Mouse (Mus musculus): ENCODE results near the gene Tnc. TPM values are rescaled to one million over a fixed set of nuclear protein-coding genes. Genes with fewer than 3 reads are reported as not detected.

Tnc gene
- polyA plus RNA-seq, 1 experiment from 2014 or later = 11.2 TPM

- Histone ChIP-seq H3K4me1 (replicated peaks; ENCODE audit: control insufficient read depth, insufficient read depth, low read length) (no peaks in the 10 kb centered on the region), H3K36me3 (ENCODE audit: control insufficient read depth, insufficient read depth) (no peaks in the 10 kb centered on the region), H3K4me3 (ENCODE audit: low read depth, low read length) (no peak overlapping the region), H3K27ac (ENCODE audit: low read depth, low read length) (no peak overlapping the region), H3K9ac (ENCODE audit: low read depth, low read length) (no peak overlapping the region), H3K9me3 (ENCODE audit: control insufficient read depth) (no peaks in the 10 kb centered on the region), H3K27me3 (replicated peaks; ENCODE audit: control insufficient read depth, insufficient read depth, low read length) (no peaks in the 10 kb centered on the region), H3K4me2 (replicated peaks; ENCODE audit: low read depth) (no peak overlapping the region; the same call in 1 of the 2 replicates)
- 32% methylated on average over 12 of the region's 12 CpGs for WGBS
- ATAC-seq = no peak
- peak; percentile 91 for TF ChIP-seq CTCF (IDR thresholded peaks at IDR 0.05; ENCODE audit: low read depth)
These were observed 98.6 kb downstream of the Tnc start for GRCm38 (mm10) chr4:63948066-63948687.

- no peak overlapping the region for H3K27ac ChIP-seq (ENCODE audit: low read depth, low read length)
- no peaks in the 10 kb centered on the region for H3K9me3 ChIP-seq (ENCODE audit: control insufficient read depth)
- no peak for TF ChIP-seq CTCF (IDR thresholded peaks at IDR 0.05; ENCODE audit: low read depth)
- no peak overlapping the region for H3K4me3 ChIP-seq (ENCODE audit: low read depth, low read length)
- no peaks in the 10 kb centered on the region for H3K4me1 ChIP-seq (replicated peaks; ENCODE audit: control insufficient read depth, insufficient read depth, low read length)
- WGBS = 61% methylated on average over 5 of the region's 5 CpGs
- no peaks in the 10 kb centered on the region for H3K36me3 ChIP-seq (ENCODE audit: control insufficient read depth, insufficient read depth)
- H3K4me2 ChIP-seq (replicated peaks; ENCODE audit: low read depth) = no peak overlapping the region
- H3K27me3 ChIP-seq (replicated peaks; ENCODE audit: control insufficient read depth, insufficient read depth, low read length) = no peaks in the 10 kb centered on the region
- ATAC-seq = no peak
- no peak overlapping the region for H3K9ac ChIP-seq (ENCODE audit: low read depth, low read length)
These were observed 103.0 kb downstream of the Tnc start for GRCm38 (mm10) chr4:63943813-63944212.

- Histone ChIP-seq H3K4me2 (replicated peaks; ENCODE audit: low read depth) (no peak overlapping the region), H3K36me3 (ENCODE audit: control insufficient read depth, insufficient read depth) (no peaks in the 10 kb centered on the region), H3K4me1 (replicated peaks; ENCODE audit: control insufficient read depth, insufficient read depth, low read length) (no peaks in the 10 kb centered on the region), H3K27me3 (replicated peaks; ENCODE audit: control insufficient read depth, insufficient read depth, low read length) (no peaks in the 10 kb centered on the region), H3K9ac (ENCODE audit: low read depth, low read length) (no peak overlapping the region), H3K27ac (ENCODE audit: low read depth, low read length) (no peak overlapping the region), H3K4me3 (ENCODE audit: low read depth, low read length) (no peak overlapping the region), H3K9me3 (ENCODE audit: control insufficient read depth) (no peaks in the 10 kb centered on the region)
- no peak for ATAC-seq
- WGBS = 88% methylated on average over 3 of the region's 3 CpGs
- TF ChIP-seq CTCF (IDR thresholded peaks at IDR 0.05; ENCODE audit: low read depth) = no peak
These were observed 103.9 kb downstream of the Tnc start for GRCm38 (mm10) chr4:63942875-63943274.

- no peaks in the 10 kb centered on the region for H3K4me1 ChIP-seq (replicated peaks; ENCODE audit: control insufficient read depth, insufficient read depth, low read length)
- WGBS = 90% methylated on average over 2 of the region's 2 CpGs
- no peak overlapping the region for H3K4me3 ChIP-seq (ENCODE audit: low read depth, low read length)
- no peak for TF ChIP-seq CTCF (IDR thresholded peaks at IDR 0.05; ENCODE audit: low read depth)
- H3K4me2 ChIP-seq (replicated peaks; ENCODE audit: low read depth) = no peak overlapping the region
- H3K9me3 ChIP-seq (ENCODE audit: control insufficient read depth) = no peaks in the 10 kb centered on the region
- H3K27ac ChIP-seq (ENCODE audit: low read depth, low read length) = no peak overlapping the region
- H3K27me3 ChIP-seq (replicated peaks; ENCODE audit: control insufficient read depth, insufficient read depth, low read length) = no peaks in the 10 kb centered on the region
- ATAC-seq = no peak
- H3K9ac ChIP-seq (ENCODE audit: low read depth, low read length) = no peak overlapping the region
- H3K36me3 ChIP-seq (ENCODE audit: control insufficient read depth, insufficient read depth) = no peaks in the 10 kb centered on the region
These were observed 105.4 kb downstream of the Tnc start for GRCm38 (mm10) chr4:63941420-63941819.

- Histone ChIP-seq H3K27me3 (replicated peaks; ENCODE audit: control insufficient read depth, insufficient read depth, low read length) (no peaks in the 10 kb centered on the region), H3K9ac (ENCODE audit: low read depth, low read length) (no peak overlapping the region), H3K9me3 (ENCODE audit: control insufficient read depth) (no peaks in the 10 kb centered on the region), H3K4me2 (replicated peaks; ENCODE audit: low read depth) (no peak overlapping the region), H3K36me3 (ENCODE audit: control insufficient read depth, insufficient read depth) (no peaks in the 10 kb centered on the region), H3K27ac (ENCODE audit: low read depth, low read length) (no peak overlapping the region), H3K4me1 (replicated peaks; ENCODE audit: control insufficient read depth, insufficient read depth, low read length) (no peaks in the 10 kb centered on the region), H3K4me3 (ENCODE audit: low read depth, low read length) (no peak overlapping the region)
- no peak for ATAC-seq
- TF ChIP-seq CTCF (IDR thresholded peaks at IDR 0.05; ENCODE audit: low read depth) = no peak
- 68% methylated on average over 3 of the region's 3 CpGs for WGBS
These were observed 107.4 kb downstream of the Tnc start for GRCm38 (mm10) chr4:63939428-63939827.

GRCm38 (mm10) chr4:63935960-63936359, 110.9 kb downstream of the Tnc start:
- 89% methylated on average over 4 of the region's 4 CpGs for WGBS

More at GRCm38 (mm10) chr4:63935960-63936359, 110.9 kb downstream of the Tnc start:
- Histone ChIP-seq H3K27me3 (replicated peaks; ENCODE audit: control insufficient read depth, insufficient read depth, low read length) (no peaks in the 10 kb centered on the region), H3K36me3 (ENCODE audit: control insufficient read depth, insufficient read depth) (no peaks in the 10 kb centered on the region), H3K9ac (ENCODE audit: low read depth, low read length) (no peak overlapping the region), H3K4me2 (replicated peaks; ENCODE audit: low read depth) (no peak overlapping the region), H3K4me1 (replicated peaks; ENCODE audit: control insufficient read depth, insufficient read depth, low read length) (no peaks in the 10 kb centered on the region), H3K4me3 (ENCODE audit: low read depth, low read length) (no peak overlapping the region), H3K9me3 (ENCODE audit: control insufficient read depth) (no peaks in the 10 kb centered on the region), H3K27ac (ENCODE audit: low read depth, low read length) (no peak overlapping the region)
- no peak for TF ChIP-seq CTCF (IDR thresholded peaks at IDR 0.05; ENCODE audit: low read depth)
- ATAC-seq = no peak

All from intestine, postnatal 0 days (tissue).